Mouse (Mus musculus) hindbrain, embryonic 12.5 days (tissue): ENCODE data around the gene Bcat2. TPM values are rescaled to one million over a fixed set of nuclear protein-coding genes. Genes with fewer than 3 reads are reported as not detected.

ENCODE experiments used
- ATAC-seq: fragments of 200-750 bp; cut with Nextera tagmentation; 2 replicates; pipeline ENCODE4 v1.8.0; 2017; ENCODE audit warnings: moderate TSS enrichment; ENCODE audit not compliant: low FRiP score
- H3K27ac ChIP-seq: fragments of 300-500 bp; sonication (generic); 2 replicates; pipeline ENCODE4 v1.5.1; 2016; ENCODE audit warnings: mild to moderate bottlenecking
- H3K27me3 ChIP-seq: fragments of 300-500 bp; sonication (generic); 2 replicates; pipeline ENCODE4 v1.6.1; 2016; ENCODE audit warnings: mild to moderate bottlenecking
- H3K36me3 ChIP-seq: fragments of 300-500 bp; sonication (generic); 2 replicates; pipeline ENCODE4 v1.6.1; 2016; ENCODE audit warnings: mild to moderate bottlenecking
- H3K4me1 ChIP-seq: fragments of 300-500 bp; sonication (generic); 2 replicates; pipeline ENCODE4 v1.6.1; 2016
- H3K4me2 ChIP-seq: fragments of 300-500 bp; sonication (generic); replicated peaks from 2 replicates; pipeline ENCODE4 v1.6.1; 2016; ENCODE audit warnings: mild to moderate bottlenecking
- H3K4me3 ChIP-seq: fragments of 300-500 bp; sonication (generic); 2 replicates; pipeline ENCODE4 v1.5.1; 2016; ENCODE audit warnings: mild to moderate bottlenecking
- H3K9ac ChIP-seq: fragments of 300-500 bp; sonication (generic); 2 replicates; pipeline ENCODE4 v1.6.1; 2016; ENCODE audit warnings: mild to moderate bottlenecking, moderate library complexity
- H3K9me3 ChIP-seq: fragments of 300-500 bp; sonication (generic); replicated peaks from 2 replicates; pipeline ENCODE4 v1.6.1; 2016; ENCODE audit warnings: mild to moderate bottlenecking
- WGBS: fragments of 180-500 bp; shearing (Covaris S2); methylation state at CpG from one replicate; pipeline ENCODE4 v1.1.7; 2016; 5-methylcytosine and 5-hydroxymethylcytosine counted together
- polyA plus RNA-seq: library from polyadenylated mRNA; unstranded; fragments of >200 nt; fragmentation: Nextera tagmentation; extraction: Ambion mirVana; gene quantifications from 2 replicates; pipeline ENCODE4 v1.2.1, GENCODE M21; 2016

Gene Bcat2
- polyA plus RNA-seq, 1 experiment from 2014 or later: 35.2 TPM

DNA sequence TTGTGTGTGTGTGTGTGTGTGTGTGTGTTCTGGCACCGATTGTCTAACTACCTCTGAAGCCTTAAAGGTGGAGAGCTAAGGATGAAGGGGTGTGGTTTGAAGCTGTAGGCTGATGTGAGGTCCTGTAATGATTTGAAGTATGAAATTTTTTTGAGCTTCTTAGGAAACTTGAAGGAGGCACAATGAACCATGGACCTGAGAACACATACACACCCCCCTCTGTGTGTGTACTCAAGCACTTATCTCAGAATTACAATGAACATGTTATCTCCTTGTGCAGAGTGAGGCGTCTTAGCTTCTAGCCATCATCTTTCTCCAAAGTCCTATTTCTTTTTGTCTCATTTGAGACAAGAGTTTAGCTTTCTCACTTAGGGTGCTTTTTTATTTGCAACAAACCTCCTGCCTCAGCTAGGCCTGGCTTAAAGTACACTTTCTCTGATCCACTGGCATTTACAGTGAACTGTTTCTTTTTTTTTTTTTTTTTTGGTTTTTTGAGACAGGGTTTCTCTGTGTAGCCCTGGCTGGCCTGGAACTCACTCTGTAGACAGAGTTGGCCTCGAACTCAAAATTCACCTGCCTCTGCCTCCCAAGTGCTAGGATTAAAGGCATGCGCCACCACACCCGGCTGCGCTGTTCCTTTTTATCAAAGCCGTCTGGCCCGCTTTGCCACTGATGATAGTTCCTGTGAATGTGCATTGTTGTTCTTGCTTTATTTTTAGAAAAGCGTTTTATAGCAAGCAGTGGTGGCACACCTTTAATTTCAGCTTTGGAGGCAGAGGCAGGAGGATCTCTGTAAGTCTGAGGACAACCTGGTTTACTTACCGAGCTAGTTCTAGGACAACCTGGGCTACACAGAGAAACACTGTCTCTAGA, 1.1 kb upstream of the Bcat2 start:
- peak overlapping the region; percentile 71 for H3K27ac ChIP-seq
- peak overlapping the region; percentile 61; the same call in 1 of the 2 replicates for H3K9ac ChIP-seq
- peak overlapping the region; percentile 82 for H3K4me2 ChIP-seq
- peak overlapping the region; percentile 47 for H3K4me3 ChIP-seq
- 84% methylated on average over 10 of the region's 10 CpGs for WGBS
- peaks cover 30% of the 10 kb centered on the region for H3K4me1 ChIP-seq
- no peaks in the 10 kb centered on the region for H3K36me3 ChIP-seq
- no peaks in the 10 kb centered on the region for H3K27me3 ChIP-seq
- no peak for ATAC-seq
- H3K9me3 ChIP-seq: no peaks in the 10 kb centered on the region

DNA sequence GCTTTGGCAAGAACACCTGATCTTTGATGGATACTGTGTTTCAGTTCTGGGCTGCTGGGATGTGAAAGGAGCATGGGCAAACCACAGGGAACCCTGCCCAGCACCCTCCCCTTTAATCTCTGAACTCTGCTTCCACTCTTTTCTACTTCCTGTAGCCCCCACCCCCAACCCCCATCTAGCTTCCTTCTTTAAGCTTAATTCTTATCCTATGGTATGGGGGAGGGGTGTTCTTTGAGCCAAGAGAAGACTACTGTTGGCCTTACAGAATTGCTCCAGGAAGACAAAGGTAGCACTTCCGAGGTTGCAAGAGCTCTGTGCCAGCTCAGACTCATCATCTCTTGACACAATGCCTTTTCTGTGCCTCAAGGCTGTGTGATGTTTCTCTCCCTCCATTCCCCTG, 2.0 kb downstream of the Bcat2 start:
- Histone ChIP-seq H3K36me3 (peaks cover 7% of the 10 kb centered on the region), H3K9me3 (no peaks in the 10 kb centered on the region), H3K27ac (no peak overlapping the region), H3K4me3 (no peak overlapping the region), H3K27me3 (no peaks in the 10 kb centered on the region), H3K4me1 (peaks cover 30% of the 10 kb centered on the region), H3K9ac (no peak overlapping the region; the same call in 1 of the 2 replicates), H3K4me2 (0 out of 2 replicates have a peak overlapping the region, but pooled peaks have one; percentile 66)
- WGBS: 53% methylated on average over 1 of the region's 1 CpGs
- ATAC-seq: no peak

DNA sequence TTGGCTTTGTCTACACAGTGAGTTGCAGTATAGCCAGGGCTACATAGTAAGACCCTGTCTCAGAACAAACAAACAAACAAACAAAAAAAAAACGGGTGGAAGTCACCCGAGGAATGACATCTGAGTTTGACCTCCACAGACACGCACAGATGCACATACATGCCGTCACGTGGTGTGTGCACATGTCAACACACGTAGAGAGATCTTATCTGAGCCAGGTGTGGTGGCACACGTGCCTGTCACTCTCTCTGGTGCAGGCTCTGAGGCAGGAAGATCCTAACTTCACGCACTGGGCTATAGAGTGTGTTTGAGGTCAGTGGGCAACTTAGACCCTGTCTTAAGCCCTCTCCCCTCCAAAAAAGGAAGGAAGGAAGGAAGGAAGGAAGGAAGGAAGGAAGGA, 4.0 kb downstream of the Bcat2 start:
- no peak overlapping the region for H3K4me3 ChIP-seq
- 81% methylated on average over 8 of the region's 8 CpGs for WGBS
- H3K27me3 ChIP-seq: no peaks in the 10 kb centered on the region
- H3K9ac ChIP-seq: no peak overlapping the region
- H3K27ac ChIP-seq: no peak overlapping the region
- H3K36me3 ChIP-seq: peaks cover 12% of the 10 kb centered on the region
- ATAC-seq: no peak
- H3K4me1 ChIP-seq: peaks cover 19% of the 10 kb centered on the region
- H3K4me2 ChIP-seq: no peak overlapping the region
- H3K9me3 ChIP-seq: no peaks in the 10 kb centered on the region

DNA sequence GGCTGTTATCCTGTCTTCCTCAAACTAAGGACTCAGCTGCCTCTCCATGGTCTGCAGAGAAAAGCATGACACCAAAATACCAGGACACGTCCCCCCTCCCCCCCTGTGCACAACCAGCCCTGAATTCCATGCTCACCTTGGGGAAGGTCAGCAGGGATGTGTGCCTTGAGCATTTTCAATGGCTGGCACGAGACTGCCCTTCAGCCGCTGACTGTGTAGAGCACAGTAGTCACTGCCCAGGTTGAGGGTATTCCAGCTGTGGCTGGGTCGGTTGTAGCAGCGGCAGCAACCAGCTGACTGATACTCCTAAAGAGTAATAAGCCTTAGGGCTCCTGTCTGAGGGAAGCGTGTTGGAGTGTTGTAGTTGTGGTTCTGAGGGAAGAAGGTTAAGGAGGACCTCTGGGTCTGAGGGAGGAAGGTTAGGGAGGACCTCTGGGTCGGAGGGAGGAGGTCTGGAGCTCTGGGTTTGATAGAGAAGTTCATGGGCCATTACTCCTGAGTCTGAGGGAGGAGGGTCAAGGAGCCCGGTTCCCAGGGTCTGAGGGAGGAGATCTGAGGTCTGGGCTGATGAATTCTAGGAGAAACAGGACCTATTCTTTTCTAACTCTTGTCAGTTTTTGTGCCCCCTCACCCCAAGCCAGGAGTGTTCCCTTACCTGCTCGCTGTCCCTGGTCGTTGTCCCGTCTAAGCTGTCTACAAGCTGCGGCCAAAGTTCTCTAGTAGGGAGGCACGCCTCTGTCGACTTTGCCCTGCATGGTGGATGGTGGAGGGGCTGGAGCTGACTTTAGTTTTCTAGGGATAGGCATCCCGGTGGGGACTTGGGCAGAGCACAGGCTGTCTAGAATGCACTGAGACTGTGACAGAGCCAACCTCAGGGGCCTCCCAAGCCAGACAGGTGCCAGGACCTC, 4.8 kb downstream of the Bcat2 start:
- 85% methylated on average over 15 of the region's 15 CpGs for WGBS
- Histone ChIP-seq H3K27me3 (no peaks in the 10 kb centered on the region), H3K9me3 (no peaks in the 10 kb centered on the region), H3K4me2 (no peak overlapping the region), H3K9ac (no peak overlapping the region), H3K4me1 (peaks cover 19% of the 10 kb centered on the region), H3K36me3 (peaks cover 12% of the 10 kb centered on the region), H3K4me3 (no peak overlapping the region), H3K27ac (no peak overlapping the region)
- ATAC-seq: no peak

DNA sequence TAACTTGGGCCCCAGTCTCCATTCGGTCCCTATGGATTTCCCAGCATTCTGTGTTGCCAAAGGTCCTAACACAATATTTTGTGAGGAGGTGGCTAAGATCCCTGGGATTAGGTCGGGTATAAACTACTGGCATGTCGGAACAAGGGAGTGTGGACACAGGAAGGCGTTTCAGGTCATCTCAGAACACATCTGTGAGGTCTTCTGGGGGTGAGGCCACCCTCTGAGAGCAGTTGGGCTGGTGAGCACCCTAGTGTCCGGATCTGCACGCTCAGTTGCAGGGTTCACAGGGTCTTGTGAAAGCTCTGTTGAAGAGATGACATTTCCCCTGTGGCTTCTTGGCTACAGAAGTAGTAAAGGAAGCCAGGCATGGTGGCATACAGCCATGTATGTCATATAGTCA, 16.0 kb downstream of the Bcat2 start:
- H3K4me3 ChIP-seq: no peak overlapping the region
- H3K9me3 ChIP-seq: no peaks in the 10 kb centered on the region
- H3K4me2 ChIP-seq: no peak overlapping the region
- 92% methylated on average over 6 of the region's 6 CpGs for WGBS
- H3K27me3 ChIP-seq: no peaks in the 10 kb centered on the region
- no peak overlapping the region for H3K27ac ChIP-seq
- peaks cover 7% of the 10 kb centered on the region for H3K4me1 ChIP-seq
- H3K36me3 ChIP-seq: peaks cover 23% of the 10 kb centered on the region
- no peak for ATAC-seq
- H3K9ac ChIP-seq: no peak overlapping the region

DNA sequence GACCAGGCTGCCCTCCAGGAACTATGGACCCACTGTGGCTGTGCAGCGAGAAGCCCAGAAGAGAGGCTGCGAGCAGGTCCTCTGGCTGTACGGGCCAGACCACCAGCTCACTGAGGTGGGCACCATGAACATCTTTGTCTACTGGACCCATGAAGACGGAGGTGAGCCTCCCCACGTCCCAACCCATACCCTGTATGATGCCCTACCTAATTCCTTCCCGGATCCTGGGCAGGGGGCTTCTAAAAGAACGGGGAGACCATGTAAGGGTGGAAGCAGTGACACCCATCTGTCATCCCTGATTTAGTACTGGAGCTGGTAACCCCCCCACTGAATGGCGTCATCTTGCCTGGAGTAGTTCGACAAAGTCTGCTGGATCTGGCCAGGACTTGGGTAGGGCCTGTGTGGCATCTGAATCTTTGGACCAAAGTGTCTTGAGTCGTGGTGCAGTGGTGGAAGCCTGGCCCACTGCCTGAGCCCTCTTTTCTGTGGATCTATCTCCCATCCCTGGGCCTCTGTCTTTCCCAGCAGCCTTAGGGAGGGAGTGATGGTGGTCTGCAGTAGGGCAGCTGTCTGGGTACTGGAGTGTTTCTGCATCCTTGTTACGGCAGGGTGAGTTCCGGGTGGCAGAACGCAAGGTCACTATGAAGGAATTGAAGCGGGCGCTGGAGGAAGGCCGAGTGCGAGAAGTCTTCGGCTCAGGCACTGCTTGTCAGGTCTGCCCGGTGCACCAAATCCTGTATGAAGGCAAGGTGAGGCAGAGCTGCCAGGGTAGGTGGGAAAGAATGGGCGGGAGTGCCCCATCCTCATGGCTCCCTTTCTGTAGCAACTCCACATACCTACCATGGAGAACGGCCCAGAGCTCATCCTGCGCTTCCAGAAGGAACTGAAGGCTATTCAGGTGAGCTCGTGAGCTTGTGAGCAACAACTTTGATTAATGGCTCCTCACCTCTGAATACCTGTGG, 18.0 kb downstream of the Bcat2 start:
- no peak overlapping the region for H3K4me3 ChIP-seq
- H3K4me2 ChIP-seq: no peak overlapping the region
- H3K27ac ChIP-seq: no peak overlapping the region
- no peaks in the 10 kb centered on the region for H3K9me3 ChIP-seq
- H3K9ac ChIP-seq: no peak overlapping the region
- no peak for ATAC-seq
- WGBS: 95% methylated on average over 23 of the region's 23 CpGs
- H3K27me3 ChIP-seq: no peaks in the 10 kb centered on the region
- peaks cover 7% of the 10 kb centered on the region for H3K4me1 ChIP-seq
- H3K36me3 ChIP-seq: peaks cover 19% of the 10 kb centered on the region

DNA sequence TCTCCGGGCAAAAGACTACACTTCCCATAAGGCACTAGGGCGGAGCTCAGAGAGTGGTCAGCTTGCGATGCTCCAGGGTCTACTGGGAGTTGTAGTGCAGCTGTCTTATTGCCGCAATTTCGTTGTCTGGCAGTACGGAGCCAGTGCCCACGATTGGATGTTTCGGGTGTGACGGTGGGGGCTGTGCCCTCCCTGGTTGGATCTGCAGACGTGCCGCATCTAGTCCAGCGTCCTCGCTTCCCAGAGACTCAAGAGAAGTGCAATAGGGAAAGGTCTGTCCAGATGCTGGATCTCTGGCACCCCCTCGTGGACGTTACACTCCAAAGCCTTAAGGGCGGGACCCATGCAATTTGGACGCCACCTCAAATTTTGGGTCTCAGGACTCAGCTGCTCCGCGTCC, 19.2 kb downstream of the Bcat2 start:
- peak; percentile 98 for ATAC-seq
- 0 out of 2 replicates have a peak overlapping the region, but pooled peaks have one; percentile 50 for H3K9ac ChIP-seq
- 9% methylated on average over 19 of the region's 19 CpGs for WGBS

DNA sequence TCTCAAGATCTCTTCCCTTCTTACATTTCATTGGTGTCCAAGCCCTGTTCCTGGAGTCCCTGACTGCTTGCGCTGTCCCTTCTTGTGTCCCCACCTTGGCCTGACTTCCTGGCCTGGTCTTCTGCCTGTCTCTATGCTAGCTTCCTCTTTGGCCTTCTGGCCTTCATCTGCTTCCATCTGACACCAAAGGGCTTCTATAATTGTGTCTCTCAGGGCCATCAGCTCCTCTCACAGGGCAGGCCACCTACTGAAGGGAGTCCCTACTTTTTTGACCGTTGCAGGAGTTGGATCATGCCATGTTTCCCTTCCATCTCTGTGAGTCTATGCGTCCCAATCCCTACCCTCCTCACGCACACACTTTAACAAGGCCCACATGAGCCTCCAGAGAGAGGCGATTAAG, 19.9 kb downstream of the Bcat2 start:
- no peaks in the 10 kb centered on the region for H3K9me3 ChIP-seq
- no peak overlapping the region for H3K4me3 ChIP-seq
- peaks cover 13% of the 10 kb centered on the region for H3K36me3 ChIP-seq
- 98% methylated on average over 5 of the region's 5 CpGs for WGBS
- peak overlapping the region; percentile 53; the same call in 1 of the 2 replicates for H3K4me2 ChIP-seq
- no peak overlapping the region for H3K27ac ChIP-seq
- H3K9ac ChIP-seq: 0 out of 2 replicates have a peak overlapping the region, but pooled peaks have one; percentile 8
- no peaks in the 10 kb centered on the region for H3K27me3 ChIP-seq
- peaks cover 7% of the 10 kb centered on the region for H3K4me1 ChIP-seq
- no peak for ATAC-seq

More for the DNA sequence above, 19.2 kb downstream of the Bcat2 start:
- no peaks in the 10 kb centered on the region for H3K27me3 ChIP-seq
- peak overlapping the region; percentile 53 for H3K4me2 ChIP-seq
- H3K9me3 ChIP-seq: no peaks in the 10 kb centered on the region
- H3K27ac ChIP-seq: no peak overlapping the region
- H3K36me3 ChIP-seq: peaks cover 16% of the 10 kb centered on the region
- peak overlapping the region; percentile 34 for H3K4me3 ChIP-seq
- peaks cover 7% of the 10 kb centered on the region for H3K4me1 ChIP-seq

DNA sequence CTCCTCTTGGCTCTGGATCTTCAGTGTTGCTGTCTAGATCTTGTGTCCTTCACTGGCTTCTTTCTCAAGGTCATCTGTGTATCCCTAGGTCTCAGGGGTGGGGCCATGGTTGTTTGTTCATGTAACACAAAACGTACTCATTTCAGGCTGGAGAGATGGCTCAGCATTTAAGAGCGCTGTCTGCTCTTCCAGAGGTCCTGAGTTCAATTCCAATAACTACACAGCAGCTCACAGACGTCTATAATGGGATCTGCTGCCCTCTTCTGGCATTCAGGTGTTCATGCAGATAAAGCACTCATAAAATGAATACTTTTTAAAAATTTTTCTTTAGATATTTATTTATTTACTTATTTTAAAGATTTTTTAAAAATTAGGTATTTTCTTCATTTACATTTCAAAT, 20.9 kb downstream of the Bcat2 start:
- 65% methylated on average over 3 of the region's 3 CpGs for WGBS

DNA sequence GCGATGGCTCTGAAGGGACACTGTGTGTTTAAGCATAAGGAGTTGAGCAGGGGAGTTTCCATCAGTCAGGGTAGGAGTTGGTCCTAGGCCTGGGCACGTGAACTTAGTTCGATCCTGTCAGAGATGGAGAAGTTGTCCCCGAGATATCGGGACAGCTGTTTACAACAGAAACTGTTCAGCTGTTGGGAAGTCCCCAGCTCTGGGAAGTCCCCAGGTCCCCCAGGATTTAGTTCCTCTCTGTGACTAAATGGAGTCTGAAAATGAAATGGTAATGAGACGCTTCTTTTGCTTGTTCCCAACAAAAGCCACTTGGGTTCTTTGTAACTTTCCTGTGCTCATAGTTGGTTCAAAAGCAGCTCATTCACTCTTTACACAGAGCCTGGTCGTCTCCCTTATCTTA, 21.9 kb downstream of the Bcat2 start:
- no peak overlapping the region for H3K4me2 ChIP-seq
- H3K27ac ChIP-seq: no peak overlapping the region
- H3K9ac ChIP-seq: no peak overlapping the region
- H3K27me3 ChIP-seq: no peaks in the 10 kb centered on the region
- no peak overlapping the region for H3K4me3 ChIP-seq
- H3K4me1 ChIP-seq: peaks cover 7% of the 10 kb centered on the region
- 77% methylated on average over 7 of the region's 7 CpGs for WGBS
- ATAC-seq: no peak
- H3K36me3 ChIP-seq: no peaks in the 10 kb centered on the region; the same call in 1 of the 2 replicates
- no peaks in the 10 kb centered on the region for H3K9me3 ChIP-seq

More for the DNA sequence above, 20.9 kb downstream of the Bcat2 start:
- H3K36me3 ChIP-seq: peaks cover 5% of the 10 kb centered on the region
- no peak overlapping the region for H3K9ac ChIP-seq
- no peak for ATAC-seq
- H3K27ac ChIP-seq: no peak overlapping the region
- no peaks in the 10 kb centered on the region for H3K9me3 ChIP-seq
- no peak overlapping the region for H3K4me2 ChIP-seq
- no peak overlapping the region for H3K4me3 ChIP-seq
- no peaks in the 10 kb centered on the region for H3K27me3 ChIP-seq
- H3K4me1 ChIP-seq: peaks cover 7% of the 10 kb centered on the region

DNA sequence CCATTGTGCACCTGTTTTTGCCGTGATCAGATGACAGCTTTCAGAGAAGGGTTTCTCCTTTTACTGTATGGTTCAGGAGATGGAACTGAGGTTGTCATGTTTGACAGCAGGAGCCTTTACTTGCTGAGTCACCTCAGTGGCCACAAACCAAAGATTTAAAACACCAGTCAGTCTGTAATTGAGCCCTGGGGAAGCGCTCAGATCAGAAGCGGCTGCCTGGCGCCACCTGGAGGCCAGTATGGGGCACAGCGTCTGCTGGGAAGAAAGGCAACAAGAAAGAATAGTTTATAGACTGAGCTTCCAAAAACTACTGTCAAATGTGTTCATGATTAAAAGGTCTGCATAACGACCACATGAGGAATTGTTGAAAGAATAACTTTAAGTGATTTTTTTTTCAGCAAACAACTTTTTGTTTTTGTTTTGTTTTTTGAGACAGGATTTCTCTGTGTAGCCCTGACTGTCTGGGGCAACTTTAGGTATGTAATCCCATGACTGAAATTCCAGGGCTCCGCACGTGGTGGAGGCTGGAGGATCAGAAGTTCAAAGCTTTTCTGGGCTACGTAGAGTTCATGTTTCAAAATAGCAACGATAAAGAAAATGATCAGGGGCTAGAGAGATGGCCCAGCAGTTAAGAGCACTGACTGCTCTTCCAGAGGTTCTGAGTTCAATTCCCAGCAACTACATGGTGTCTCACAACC, 23.3 kb downstream of the Bcat2 start:
- WGBS: 25% methylated on average over 10 of the region's 10 CpGs

More for the DNA sequence above, 23.3 kb downstream of the Bcat2 start:
- ATAC-seq: no peak
- Histone ChIP-seq H3K9me3 (no peaks in the 10 kb centered on the region), H3K4me1 (peaks cover 7% of the 10 kb centered on the region), H3K27ac (no peak overlapping the region), H3K4me2 (no peak overlapping the region), H3K9ac (no peak overlapping the region), H3K27me3 (no peaks in the 10 kb centered on the region), H3K36me3 (no peaks in the 10 kb centered on the region), H3K4me3 (no peak overlapping the region)
